Mouse (Mus musculus) forebrain, embryonic 14.5 days (tissue): ENCODE measurements at regions not wholly inside any gene's neighbourhood (a gene's known extent, or its start where the extent isn't known, plus 50 kb on each side); places are given as distances from the start of the nearest gene placed in this dataset.

Experiments used
- ATAC-seq: fragments of 200-750 bp; cut with Nextera tagmentation; 2 replicates; pipeline ENCODE4 v1.8.0; 2017; ENCODE audit warnings: mild to moderate bottlenecking, moderate library complexity
- DNase-seq: peaks from one replicate; pipeline ENCODE4 v3.0.0-alpha.2; 2015; ENCODE audit warnings: low spot score
- H3K27ac ChIP-seq: fragments of 300-500 bp; sonication (generic); 2 replicates; pipeline ENCODE4 v1.5.1; 2014; ENCODE audit warnings: low read depth, mild to moderate bottlenecking, control low read depth, low read length, moderate library complexity
- H3K27me3 ChIP-seq: fragments of 300-500 bp; sonication (generic); replicated peaks from 2 replicates; pipeline ENCODE4 v1.6.1; 2014; ENCODE audit warnings: low read length, control low read depth, mixed read lengths; ENCODE audit not compliant: control insufficient read depth, insufficient read depth
- H3K36me3 ChIP-seq: fragments of 300-500 bp; sonication (generic); 2 replicates; pipeline ENCODE4 v1.6.1; 2014; ENCODE audit warnings: low read length, control low read depth; ENCODE audit not compliant: control insufficient read depth, insufficient read depth
- H3K4me1 ChIP-seq: fragments of 300-500 bp; sonication (generic); 2 replicates; pipeline ENCODE4 v1.6.1; 2014; ENCODE audit warnings: antibody characterized with exemption, low read length, control low read depth; ENCODE audit not compliant: control insufficient read depth, insufficient read depth
- H3K4me2 ChIP-seq: fragments of 300-500 bp; sonication (generic); 2 replicates; pipeline ENCODE4 v1.6.1; 2014; ENCODE audit warnings: mild to moderate bottlenecking, control low read depth, low read length
- H3K4me3 ChIP-seq: fragments of 300-500 bp; sonication (generic); 2 replicates; pipeline ENCODE4 v1.5.1; 2014; ENCODE audit warnings: low read depth, low read length, control low read depth
- H3K9ac ChIP-seq: fragments of 300-500 bp; sonication (generic); 2 replicates; pipeline ENCODE4 v1.6.1; 2014; ENCODE audit warnings: mild to moderate bottlenecking, low read length, control low read depth, moderate library complexity
- H3K9me3 ChIP-seq: fragments of 300-500 bp; sonication (generic); replicated peaks from 2 replicates; pipeline ENCODE4 v1.6.1; 2016; ENCODE audit warnings: low read length, control low read depth, mixed read lengths; ENCODE audit not compliant: control insufficient read depth
- whole genome bisulfite sequencing: fragments of 180-500 bp; shearing (Covaris S2); extraction: QIAGEN DNeasy Blood & Tissue Kit; methylation state at CpG from one replicate; pipeline ENCODE4 v1.1.7; 2014; 5-methylcytosine and 5-hydroxymethylcytosine counted together

- WGBS, result 68% methylated on average over 4 of the region's 4 CpGs
- no peak for ATAC-seq
These were observed 114.4 kb downstream of the Pih1d3 start for GRCm38 (mm10) chr1:31337087-31337486.

GRCm38 (mm10) chr1:31363971-31364370, 141.3 kb downstream of the Pih1d3 start:
- ATAC-seq (no peak), DNase-seq (no peak)
- no peaks in the 10 kb centered on the region for H3K36me3 ChIP-seq
- no peaks in the 10 kb centered on the region for H3K27me3 ChIP-seq
- H3K4me3 ChIP-seq, result no peak overlapping the region
- H3K27ac ChIP-seq, result no peak overlapping the region
- no peak overlapping the region for H3K4me2 ChIP-seq
- no peaks in the 10 kb centered on the region for H3K9me3 ChIP-seq
- no peaks in the 10 kb centered on the region for H3K4me1 ChIP-seq
- H3K9ac ChIP-seq, result no peak overlapping the region

More at GRCm38 (mm10) chr1:31337087-31337486, 114.4 kb downstream of the Pih1d3 start:
- H3K27ac ChIP-seq, result no peak overlapping the region
- no peak overlapping the region for H3K9ac ChIP-seq
- H3K4me2 ChIP-seq, result no peak overlapping the region
- H3K4me1 ChIP-seq, result no peaks in the 10 kb centered on the region
- DNase-seq, result peak; percentile 34
- H3K9me3 ChIP-seq, result no peaks in the 10 kb centered on the region
- H3K4me3 ChIP-seq, result no peak overlapping the region
- H3K27me3 ChIP-seq, result no peaks in the 10 kb centered on the region
- H3K36me3 ChIP-seq, result no peaks in the 10 kb centered on the region

DNA sequence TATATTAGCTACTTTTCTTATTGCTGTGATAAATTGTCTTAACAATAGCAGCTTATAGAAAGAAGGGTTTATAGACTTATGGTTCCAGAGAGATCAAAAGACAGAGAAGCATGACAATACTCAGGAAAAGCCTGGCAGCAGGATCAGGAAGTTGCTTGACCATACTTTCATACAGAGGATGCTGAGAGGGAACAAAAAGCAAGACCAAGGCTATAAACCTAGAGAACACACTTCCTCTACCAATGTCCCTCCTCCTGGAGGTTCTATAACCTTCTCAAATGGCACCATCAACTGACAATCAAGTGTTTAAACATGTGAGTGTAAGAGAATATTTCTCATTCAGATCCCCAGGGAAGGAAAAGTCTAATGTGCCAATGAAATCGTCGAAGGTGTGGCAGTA, 154.7 kb downstream of the Pih1d3 start:
- H3K9ac ChIP-seq, result no peak overlapping the region

GRCm38 (mm10) chr1:31379032-31379431, 156.4 kb downstream of the Pih1d3 start:
- Histone ChIP-seq H3K27ac (no peak overlapping the region), H3K4me1 (no peaks in the 10 kb centered on the region), H3K27me3 (no peaks in the 10 kb centered on the region), H3K9ac (no peak overlapping the region), H3K4me2 (no peak overlapping the region), H3K4me3 (no peak overlapping the region), H3K9me3 (no peaks in the 10 kb centered on the region), H3K36me3 (no peaks in the 10 kb centered on the region)
- ATAC-seq (no peak), DNase-seq (peak; percentile 23)
- WGBS, result 65% methylated on average over 2 of the region's 2 CpGs

More for the DNA sequence above, 154.7 kb downstream of the Pih1d3 start:
- H3K9me3 ChIP-seq, result no peaks in the 10 kb centered on the region
- no peak overlapping the region for H3K4me3 ChIP-seq
- DNase-seq (no peak), ATAC-seq (no peak)
- no peak overlapping the region for H3K27ac ChIP-seq
- no peak overlapping the region for H3K4me2 ChIP-seq
- H3K27me3 ChIP-seq, result no peaks in the 10 kb centered on the region
- WGBS, result 75% methylated on average over 2 of the region's 2 CpGs
- no peaks in the 10 kb centered on the region for H3K4me1 ChIP-seq
- H3K36me3 ChIP-seq, result no peaks in the 10 kb centered on the region

DNA sequence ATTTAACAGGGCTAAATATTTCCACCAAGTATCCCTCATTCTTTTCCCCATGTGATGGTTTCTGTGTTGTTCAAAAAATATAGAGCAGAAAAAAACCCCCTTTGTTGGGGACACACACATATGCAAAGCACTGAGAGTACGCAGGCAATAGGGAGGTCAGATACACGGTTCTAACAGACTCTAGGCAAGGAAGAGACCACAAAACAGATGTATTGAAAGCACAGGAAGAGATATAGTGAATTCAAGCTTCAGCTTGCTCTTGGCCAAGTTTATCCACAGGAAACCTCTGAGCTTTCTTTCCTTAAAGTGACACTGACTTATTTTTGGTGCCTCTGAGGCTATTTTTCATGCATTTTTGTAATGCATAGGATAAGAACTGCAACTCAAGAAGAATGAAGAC, 157.7 kb downstream of the Pih1d3 start:
- ATAC-seq (no peak), DNase-seq (no peak)
- no peak overlapping the region for H3K4me3 ChIP-seq
- H3K4me1 ChIP-seq, result no peaks in the 10 kb centered on the region
- no peak overlapping the region for H3K27ac ChIP-seq
- WGBS, result 92% methylated on average over 2 of the region's 2 CpGs
- no peaks in the 10 kb centered on the region for H3K9me3 ChIP-seq
- H3K27me3 ChIP-seq, result no peaks in the 10 kb centered on the region
- no peak overlapping the region for H3K9ac ChIP-seq
- no peak overlapping the region for H3K4me2 ChIP-seq
- no peaks in the 10 kb centered on the region for H3K36me3 ChIP-seq

GRCm38 (mm10) chr1:31382192-31382591, 159.6 kb downstream of the Pih1d3 start:
- no peak overlapping the region for H3K27ac ChIP-seq
- DNase-seq (no peak), ATAC-seq (no peak)
- H3K4me1 ChIP-seq, result no peaks in the 10 kb centered on the region
- 77% methylated on average over 4 of the region's 4 CpGs for WGBS
- H3K9me3 ChIP-seq, result no peaks in the 10 kb centered on the region
- H3K9ac ChIP-seq, result no peak overlapping the region
- no peaks in the 10 kb centered on the region for H3K27me3 ChIP-seq
- H3K36me3 ChIP-seq, result no peaks in the 10 kb centered on the region
- no peak overlapping the region for H3K4me3 ChIP-seq
- H3K4me2 ChIP-seq, result no peak overlapping the region
